Mouse (Mus musculus) intestine, embryonic 15.5 days (tissue): ENCODE results near the gene Casp7. TPM values are rescaled to one million over a fixed set of nuclear protein-coding genes. Genes with fewer than 3 reads are reported as not detected.

Source experiments
- ATAC-seq: fragments of 200-750 bp; cut with Nextera tagmentation; 2 replicates; pipeline ENCODE4 v1.8.0; 2017; ENCODE audit warnings: moderate TSS enrichment, moderate library complexity
- H3K27ac ChIP-seq: fragments of 300-500 bp; sonication (generic); 2 replicates; pipeline ENCODE4 v1.5.1; 2015; ENCODE audit warnings: mild to moderate bottlenecking, inconsistent platforms
- H3K27me3 ChIP-seq: fragments of 300-500 bp; sonication (generic); replicated peaks from 2 replicates; pipeline ENCODE4 v1.6.1; 2015; ENCODE audit warnings: inconsistent platforms
- H3K36me3 ChIP-seq: fragments of 300-500 bp; sonication (generic); 2 replicates; pipeline ENCODE4 v1.6.1; 2015; ENCODE audit warnings: inconsistent platforms
- H3K4me1 ChIP-seq: fragments of 300-500 bp; sonication (generic); replicated peaks from 2 replicates; pipeline ENCODE4 v1.6.1; 2015; ENCODE audit warnings: inconsistent platforms
- H3K4me2 ChIP-seq: fragments of 300-500 bp; sonication (generic); replicated peaks from 2 replicates; pipeline ENCODE4 v1.6.1; 2015; ENCODE audit warnings: mild to moderate bottlenecking, inconsistent platforms
- H3K4me3 ChIP-seq: fragments of 300-500 bp; sonication (generic); replicated peaks from 2 replicates; pipeline ENCODE4 v1.5.1; 2015; ENCODE audit warnings: inconsistent platforms
- H3K9ac ChIP-seq: fragments of 300-500 bp; sonication (generic); 2 replicates; pipeline ENCODE4 v1.6.1; 2015; ENCODE audit warnings: inconsistent platforms
- H3K9me3 ChIP-seq: fragments of 300-500 bp; sonication (generic); 2 replicates; pipeline ENCODE4 v1.6.1; 2016; ENCODE audit warnings: inconsistent platforms
- WGBS: fragments of 180-500 bp; shearing (Covaris S2); methylation state at CpG from one replicate; pipeline ENCODE4 v1.1.7; 2015; 5-methylcytosine and 5-hydroxymethylcytosine counted together
- polyA plus RNA-seq: library from polyadenylated mRNA; unstranded; fragments of >200 nt; fragmentation: Nextera tagmentation; extraction: Ambion mirVana; gene quantifications from 2 replicates; pipeline ENCODE4 v1.2.1, GENCODE M21; 2015

The Casp7 gene
- polyA plus RNA-seq, 1 experiment from 2014 or later = 35.5 TPM

- Histone ChIP-seq H3K4me3 (no peak overlapping the region), H3K9me3 (no peaks in the 10 kb centered on the region), H3K27ac (no peak overlapping the region), H3K27me3 (no peaks in the 10 kb centered on the region), H3K4me2 (no peak overlapping the region), H3K4me1 (peaks cover 11% of the 10 kb centered on the region; the same call in 1 of the 2 replicates), H3K9ac (no peak overlapping the region), H3K36me3 (no peaks in the 10 kb centered on the region)
- 51% methylated on average over 7 of the region's 7 CpGs for WGBS
- ATAC-seq = peak; percentile 51; the same call in 1 of the 2 replicates
These were observed 29.2 kb upstream of the Casp7 start for GRCm38 (mm10) chr19:56367778-56368177.

GRCm38 (mm10) chr19:56368912-56369311 lies 28.0 kb upstream of the Casp7 start:
- 86% methylated on average over 7 of the region's 7 CpGs for WGBS
- Histone ChIP-seq H3K27ac (no peak overlapping the region), H3K4me3 (no peak overlapping the region), H3K9me3 (no peaks in the 10 kb centered on the region), H3K4me2 (no peak overlapping the region), H3K36me3 (no peaks in the 10 kb centered on the region), H3K9ac (no peak overlapping the region), H3K27me3 (no peaks in the 10 kb centered on the region), H3K4me1 (peaks cover 5% of the 10 kb centered on the region; the same call in 1 of the 2 replicates)
- no peak for ATAC-seq

DNA sequence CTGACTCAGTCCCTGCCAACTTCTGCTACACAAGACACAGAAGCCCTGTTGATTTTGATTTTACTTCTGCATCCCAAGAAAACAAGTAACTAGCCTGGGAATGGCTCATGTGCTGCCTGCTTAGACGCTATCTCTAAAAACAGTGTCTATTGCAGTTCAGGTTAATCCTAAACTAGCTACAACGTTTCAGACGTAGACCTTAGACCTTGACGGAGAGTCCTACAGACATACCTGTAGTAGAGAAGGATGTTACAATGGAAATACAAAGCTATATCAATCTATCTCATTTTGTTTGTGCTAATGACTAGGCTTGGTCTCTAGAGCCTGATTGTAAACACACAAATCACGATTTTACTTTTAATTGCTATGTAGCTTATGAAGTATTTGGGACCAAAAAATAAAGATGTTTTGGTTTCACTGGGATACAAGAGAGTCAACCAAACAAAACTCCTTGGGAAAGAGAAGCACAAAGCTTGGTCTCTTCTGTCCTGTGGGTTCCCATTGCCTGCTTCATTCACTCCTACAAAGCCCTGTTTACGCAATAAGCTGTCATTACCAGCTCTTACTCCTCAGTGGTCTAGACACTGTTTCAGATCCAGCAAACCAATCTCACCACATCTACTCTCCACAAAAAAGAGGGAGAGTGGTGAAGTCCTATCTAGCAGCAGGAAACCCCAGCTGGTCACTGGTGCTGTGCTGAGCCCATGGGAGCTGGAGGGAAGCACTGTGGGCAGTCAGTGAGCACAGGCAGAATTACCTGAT lies 26.4 kb upstream of the Casp7 start:
- Histone ChIP-seq H3K4me3 (no peak overlapping the region), H3K4me1 (0 out of 2 replicates have a peak, but pooled peaks cover 5% of the 10 kb centered on the region), H3K36me3 (no peaks in the 10 kb centered on the region), H3K9me3 (no peaks in the 10 kb centered on the region), H3K27ac (no peak overlapping the region), H3K27me3 (no peaks in the 10 kb centered on the region), H3K9ac (no peak overlapping the region), H3K4me2 (no peak overlapping the region)
- ATAC-seq = peak; percentile 53
- 74% methylated on average over 6 of the region's 6 CpGs for WGBS

DNA sequence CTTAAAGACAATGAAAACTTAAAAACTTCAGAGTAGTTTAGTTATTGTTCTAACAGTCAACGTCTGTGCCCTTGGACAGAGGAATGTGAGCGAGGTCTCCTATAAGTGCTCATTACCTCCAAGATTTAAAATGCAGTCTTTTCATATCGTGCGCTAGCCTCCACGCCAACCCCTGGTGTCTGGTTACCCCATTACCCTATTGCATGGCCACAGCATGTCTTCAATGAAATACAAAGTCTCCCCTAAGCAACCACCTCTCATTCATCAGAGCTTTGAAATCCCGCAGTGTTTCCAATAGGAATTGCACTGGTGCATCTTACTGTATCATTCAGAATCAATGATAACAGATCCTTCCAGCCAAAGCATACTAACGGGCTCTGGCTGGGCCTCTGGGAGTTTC lies 24.7 kb upstream of the Casp7 start:
- no peak for ATAC-seq
- Histone ChIP-seq H3K4me1 (0 out of 2 replicates have a peak, but pooled peaks cover 3% of the 10 kb centered on the region), H3K36me3 (no peaks in the 10 kb centered on the region), H3K27ac (no peak overlapping the region), H3K27me3 (no peaks in the 10 kb centered on the region), H3K4me3 (no peak overlapping the region), H3K9me3 (no peaks in the 10 kb centered on the region), H3K4me2 (no peak overlapping the region), H3K9ac (no peak overlapping the region)
- WGBS = 80% methylated on average over 7 of the region's 7 CpGs

DNA sequence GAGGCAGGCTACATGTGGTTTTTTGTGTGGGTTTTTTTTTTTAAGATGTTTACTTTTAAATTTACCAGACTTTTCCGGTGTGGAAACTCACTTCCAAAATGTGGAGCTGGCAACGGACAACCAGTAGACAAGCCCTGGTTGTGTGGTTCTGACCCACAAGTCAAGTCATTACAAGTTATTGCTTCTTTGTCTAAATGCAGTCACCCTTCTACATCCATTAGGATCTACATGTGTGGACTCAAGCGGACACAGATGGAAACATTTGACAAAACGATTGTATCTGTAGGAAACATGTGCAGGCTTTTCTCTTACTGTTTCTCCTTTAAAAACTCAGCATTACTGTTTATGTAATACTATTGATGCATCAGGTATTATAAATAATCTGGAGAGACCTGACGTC lies 23.7 kb upstream of the Casp7 start:
- Histone ChIP-seq H3K9ac (no peak overlapping the region), H3K4me1 (0 out of 2 replicates have a peak, but pooled peaks cover 3% of the 10 kb centered on the region), H3K4me2 (no peak overlapping the region), H3K36me3 (no peaks in the 10 kb centered on the region), H3K4me3 (no peak overlapping the region), H3K27ac (no peak overlapping the region), H3K27me3 (no peaks in the 10 kb centered on the region), H3K9me3 (no peaks in the 10 kb centered on the region)
- 84% methylated on average over 5 of the region's 5 CpGs for WGBS
- no peak for ATAC-seq

- Histone ChIP-seq H3K4me3 (no peak overlapping the region), H3K36me3 (no peaks in the 10 kb centered on the region), H3K4me2 (no peak overlapping the region), H3K9ac (no peak overlapping the region), H3K27ac (no peak overlapping the region), H3K9me3 (no peaks in the 10 kb centered on the region), H3K4me1 (0 out of 2 replicates have a peak, but pooled peaks cover 3% of the 10 kb centered on the region), H3K27me3 (no peaks in the 10 kb centered on the region)
- no peak for ATAC-seq
- 40% methylated on average over 10 of the region's 10 CpGs for WGBS
These were observed 22.9 kb upstream of the Casp7 start for GRCm38 (mm10) chr19:56374011-56374410.

GRCm38 (mm10) chr19:56378007-56378406 lies 18.9 kb upstream of the Casp7 start:
- Histone ChIP-seq H3K4me3 (no peak overlapping the region), H3K9ac (no peak overlapping the region), H3K27me3 (no peaks in the 10 kb centered on the region), H3K36me3 (no peaks in the 10 kb centered on the region), H3K4me2 (no peak overlapping the region), H3K4me1 (no peaks in the 10 kb centered on the region), H3K9me3 (no peaks in the 10 kb centered on the region), H3K27ac (no peak overlapping the region)
- ATAC-seq = no peak
- 84% methylated on average over 5 of the region's 5 CpGs for WGBS

DNA sequence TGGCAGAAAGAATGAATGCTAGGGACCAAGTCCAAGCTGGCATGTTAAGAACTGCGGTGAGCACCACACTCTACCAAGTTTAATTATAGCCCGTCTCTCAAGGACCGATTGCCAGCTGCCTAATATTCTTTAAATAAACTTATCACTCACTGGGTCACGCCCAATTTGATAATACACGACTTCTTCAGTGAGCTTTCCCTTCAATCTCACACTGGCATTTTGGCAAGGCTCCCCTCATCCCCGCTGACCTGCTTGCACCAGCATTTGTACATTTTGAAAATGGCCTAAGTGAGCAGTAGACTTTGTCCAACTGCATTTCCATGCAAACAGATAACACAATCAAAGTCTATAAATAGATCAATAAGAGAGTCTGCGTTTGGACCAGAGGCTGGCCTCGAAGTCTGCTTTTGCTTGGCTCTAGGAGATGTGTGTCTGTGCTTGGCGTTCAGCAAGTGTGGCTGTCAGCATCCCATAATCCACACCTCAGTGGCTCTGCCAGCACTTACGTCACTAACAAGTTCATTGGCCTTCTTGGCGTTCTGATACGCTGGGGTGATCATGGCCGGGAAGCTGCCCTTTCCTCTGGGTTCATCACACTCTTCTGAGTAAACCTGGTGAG lies 18.3 kb upstream of the Casp7 start:
- no peak overlapping the region for H3K9ac ChIP-seq
- H3K27ac ChIP-seq = no peak overlapping the region
- no peak overlapping the region for H3K4me3 ChIP-seq
- H3K27me3 ChIP-seq = no peaks in the 10 kb centered on the region
- ATAC-seq = no peak
- no peaks in the 10 kb centered on the region for H3K4me1 ChIP-seq
- H3K36me3 ChIP-seq = no peaks in the 10 kb centered on the region
- 69% methylated on average over 13 of the region's 13 CpGs for WGBS
- no peak overlapping the region for H3K4me2 ChIP-seq
- no peaks in the 10 kb centered on the region for H3K9me3 ChIP-seq

GRCm38 (mm10) chr19:56380341-56380740 lies 16.6 kb upstream of the Casp7 start:
- 81% methylated on average over 7 of the region's 7 CpGs for WGBS
- H3K36me3 ChIP-seq = no peaks in the 10 kb centered on the region

DNA sequence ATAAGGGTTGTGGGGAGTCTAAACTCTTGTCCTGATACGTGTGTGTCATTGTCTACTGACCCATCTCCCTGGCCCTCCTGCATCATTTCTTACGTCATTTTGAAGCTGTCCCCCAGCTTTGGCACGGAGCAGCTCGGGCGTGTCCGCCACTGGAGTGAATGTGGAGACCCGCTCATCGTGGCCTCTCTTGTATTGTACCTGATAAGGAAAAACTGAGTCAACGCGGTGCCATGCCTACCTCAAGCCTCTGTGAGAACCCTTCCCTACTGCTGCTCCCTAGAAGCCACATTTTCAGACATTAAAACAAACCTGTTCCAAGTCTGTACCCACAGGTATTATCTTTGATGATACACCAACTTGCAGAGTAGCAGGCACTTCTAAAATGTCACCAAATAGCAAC lies 15.5 kb upstream of the Casp7 start:
- 83% methylated on average over 10 of the region's 10 CpGs for WGBS
- no peak for ATAC-seq
- Histone ChIP-seq H3K4me2 (no peak overlapping the region), H3K4me3 (no peak overlapping the region), H3K36me3 (no peaks in the 10 kb centered on the region), H3K9ac (no peak overlapping the region), H3K9me3 (no peaks in the 10 kb centered on the region), H3K4me1 (no peaks in the 10 kb centered on the region), H3K27ac (no peak overlapping the region), H3K27me3 (no peaks in the 10 kb centered on the region)

More at GRCm38 (mm10) chr19:56380341-56380740, 16.6 kb upstream of the Casp7 start:
- H3K27me3 ChIP-seq = no peaks in the 10 kb centered on the region
- no peaks in the 10 kb centered on the region for H3K9me3 ChIP-seq
- no peak overlapping the region for H3K4me3 ChIP-seq
- no peak for ATAC-seq
- H3K4me2 ChIP-seq = no peak overlapping the region
- H3K4me1 ChIP-seq = no peaks in the 10 kb centered on the region
- H3K27ac ChIP-seq = no peak overlapping the region
- H3K9ac ChIP-seq = no peak overlapping the region

DNA sequence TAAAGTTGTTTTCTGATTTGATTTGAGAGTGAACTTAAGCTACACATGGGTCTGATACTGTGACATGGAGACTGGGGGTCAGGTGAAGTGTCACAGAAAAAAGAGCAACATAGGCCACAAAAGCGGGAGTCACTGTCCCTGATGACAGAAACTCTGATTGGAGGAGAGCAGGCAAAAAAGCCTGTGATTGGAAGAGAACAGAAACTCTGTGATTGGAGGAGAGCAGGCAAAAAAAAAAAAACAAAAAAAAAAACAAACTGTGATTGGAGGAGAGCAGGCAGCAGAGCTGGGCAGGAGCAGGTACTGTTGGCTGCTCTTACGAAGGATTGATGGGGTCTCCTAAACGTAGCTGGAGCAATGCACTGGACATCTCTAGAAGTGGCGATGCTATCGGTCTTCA lies 11.4 kb upstream of the Casp7 start:
- Histone ChIP-seq H3K27ac (no peak overlapping the region), H3K9ac (no peak overlapping the region), H3K4me2 (no peak overlapping the region), H3K4me1 (no peaks in the 10 kb centered on the region), H3K36me3 (no peaks in the 10 kb centered on the region), H3K9me3 (no peaks in the 10 kb centered on the region), H3K27me3 (no peaks in the 10 kb centered on the region), H3K4me3 (no peak overlapping the region)
- no peak for ATAC-seq
- WGBS = 82% methylated on average over 5 of the region's 5 CpGs

DNA sequence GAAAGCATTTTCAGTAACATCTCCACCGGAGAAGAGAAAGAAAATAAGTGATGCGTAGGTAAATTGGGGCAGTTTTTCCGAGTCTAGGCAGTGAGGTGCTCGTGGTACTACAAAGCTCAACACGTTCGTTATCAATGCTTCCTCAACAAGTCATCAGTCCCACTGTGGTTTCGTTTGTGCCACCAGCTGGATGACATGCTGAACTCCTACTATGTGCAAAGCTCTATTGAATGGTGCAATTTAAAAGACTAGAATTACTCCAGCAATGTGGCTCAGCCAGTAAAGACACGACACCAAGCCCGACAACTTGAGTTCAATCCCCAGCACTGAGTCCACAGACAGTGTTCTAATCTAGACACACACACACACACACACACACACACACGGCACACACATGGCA lies 10.8 kb upstream of the Casp7 start:
- H3K27me3 ChIP-seq = no peaks in the 10 kb centered on the region
- H3K27ac ChIP-seq = no peak overlapping the region
- no peak overlapping the region for H3K4me3 ChIP-seq
- 89% methylated on average over 10 of the region's 10 CpGs for WGBS
- no peak overlapping the region for H3K9ac ChIP-seq
- H3K9me3 ChIP-seq = no peaks in the 10 kb centered on the region
- no peak for ATAC-seq
- H3K36me3 ChIP-seq = no peaks in the 10 kb centered on the region
- H3K4me2 ChIP-seq = no peak overlapping the region
- no peaks in the 10 kb centered on the region for H3K4me1 ChIP-seq
